Mouse (Mus musculus) frontal cortex, postnatal 36 days (tissue): ENCODE measurements around the gene Atg3.

ENCODE experiments used
- DNase-seq, 2 experiments: peaks; one replicate each; pipeline ENCODE4 v3.0.0; 2022; ENCODE audit warnings: low spot score in 2 of 2

The Atg3 gene

DNA sequence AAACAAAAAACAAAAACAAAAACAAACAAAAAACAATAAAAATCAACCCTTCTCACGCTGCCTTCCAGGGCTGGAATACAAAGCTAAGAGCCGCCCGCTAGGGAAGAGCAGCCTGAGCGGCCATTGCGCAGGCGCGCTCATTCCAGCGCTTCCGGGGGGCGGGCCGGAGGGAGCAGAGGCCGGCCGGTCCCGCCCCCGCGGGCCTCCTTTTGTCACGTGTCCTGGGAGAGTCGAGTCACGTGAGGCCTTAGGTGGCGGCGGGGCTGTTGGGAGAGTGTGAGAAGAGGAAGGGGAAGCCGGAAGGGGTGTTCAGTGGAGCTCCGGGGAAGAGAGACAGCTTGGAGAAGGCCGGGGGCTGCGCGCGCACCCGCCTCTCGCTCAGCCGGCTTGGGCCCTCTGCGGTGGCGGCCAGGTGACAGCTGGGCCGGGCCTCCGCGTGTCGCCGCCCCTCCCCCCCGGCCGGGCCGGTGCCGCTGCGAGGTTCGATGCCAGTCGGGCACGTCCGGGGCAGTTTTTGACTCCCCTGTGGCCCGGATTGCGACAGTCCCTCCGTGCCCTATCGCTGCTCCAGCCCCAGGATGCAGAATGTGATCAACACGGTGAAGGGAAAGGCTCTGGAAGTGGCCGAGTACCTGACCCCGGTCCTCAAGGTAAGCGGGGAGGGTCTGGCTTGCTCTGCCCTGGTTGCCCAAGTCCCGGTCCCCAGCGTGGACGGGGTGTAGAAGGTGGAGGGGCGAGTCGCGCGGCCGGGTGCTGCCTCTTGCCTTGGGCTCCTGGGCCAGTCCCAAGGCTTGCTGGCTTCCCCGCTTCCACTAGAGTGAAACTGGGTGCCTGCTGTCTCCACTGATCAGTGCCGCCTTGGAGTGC, at the start of gene Atg3, which contains the start of gene Slc35a5:
Atg3 (plus strand) TSS at position 264 of the 867 bp plus-strand sequence.
Slc35a5 (minus strand) TSS at position 185 of the 867 bp plus-strand sequence.
- DNase-seq, result peak; percentile 93 to 95

DNA sequence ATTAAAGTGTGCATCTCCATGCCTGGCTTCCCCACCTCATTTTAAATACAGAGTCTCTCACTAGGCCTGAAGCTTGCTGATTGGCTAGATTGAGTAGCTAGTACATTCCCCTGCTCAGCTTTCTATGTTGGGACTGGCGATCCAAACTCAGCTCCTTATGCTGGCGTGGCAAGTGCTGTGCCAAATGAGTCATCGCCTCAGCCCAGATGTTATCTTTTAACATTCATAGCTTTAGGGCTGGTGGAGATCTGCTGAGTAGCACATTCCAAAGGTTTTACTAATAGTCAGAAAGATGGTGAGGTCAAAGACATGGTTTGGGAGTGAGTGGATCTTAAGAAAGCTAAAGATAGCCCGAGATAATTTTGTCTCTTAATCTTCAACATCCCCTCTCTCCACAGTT, 48.1 kb upstream of the Atg3 start:
- peak in 1 of 2 experiments; percentile 38 for DNase-seq

DNA sequence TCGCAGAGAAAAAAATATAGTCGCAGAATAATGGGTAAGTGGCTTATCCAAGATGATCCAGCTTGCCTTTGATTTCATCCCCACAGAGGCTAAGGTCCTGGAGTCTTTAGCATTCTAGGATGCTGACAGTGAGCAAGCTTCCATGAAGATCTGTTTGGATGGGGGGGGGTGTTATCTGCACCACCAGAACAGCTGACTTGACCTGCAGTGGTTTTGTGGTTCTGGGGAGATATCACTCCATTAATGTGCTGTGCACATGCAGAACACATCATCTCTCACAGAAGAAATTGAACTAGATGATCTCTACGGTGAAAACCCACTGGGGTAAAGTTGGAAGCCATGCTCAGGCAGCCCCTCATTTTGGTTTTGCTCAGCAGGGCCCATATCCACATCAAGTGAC, 41.4 kb upstream of the Atg3 start:
- no peak for DNase-seq

DNA sequence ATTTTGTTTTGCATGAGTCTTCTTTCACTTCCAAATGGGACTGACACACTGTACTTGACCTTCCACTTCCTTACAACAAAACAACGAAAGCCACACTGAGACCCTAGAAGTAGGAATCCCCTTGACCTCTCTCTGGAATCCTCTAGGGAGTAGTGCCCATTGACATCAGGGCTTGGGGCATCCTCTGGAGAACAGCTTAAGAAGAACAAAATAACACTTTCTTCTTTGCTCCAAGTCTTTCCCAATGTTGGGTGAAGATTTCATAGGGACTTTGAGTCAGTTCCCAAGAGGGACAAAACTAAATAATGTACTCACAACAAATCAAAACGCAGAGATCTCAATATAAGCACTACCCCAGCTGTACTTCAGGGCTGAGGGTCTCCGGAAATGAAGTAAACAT, 39.8 kb upstream of the Atg3 start:
- DNase-seq, result no peak

DNA sequence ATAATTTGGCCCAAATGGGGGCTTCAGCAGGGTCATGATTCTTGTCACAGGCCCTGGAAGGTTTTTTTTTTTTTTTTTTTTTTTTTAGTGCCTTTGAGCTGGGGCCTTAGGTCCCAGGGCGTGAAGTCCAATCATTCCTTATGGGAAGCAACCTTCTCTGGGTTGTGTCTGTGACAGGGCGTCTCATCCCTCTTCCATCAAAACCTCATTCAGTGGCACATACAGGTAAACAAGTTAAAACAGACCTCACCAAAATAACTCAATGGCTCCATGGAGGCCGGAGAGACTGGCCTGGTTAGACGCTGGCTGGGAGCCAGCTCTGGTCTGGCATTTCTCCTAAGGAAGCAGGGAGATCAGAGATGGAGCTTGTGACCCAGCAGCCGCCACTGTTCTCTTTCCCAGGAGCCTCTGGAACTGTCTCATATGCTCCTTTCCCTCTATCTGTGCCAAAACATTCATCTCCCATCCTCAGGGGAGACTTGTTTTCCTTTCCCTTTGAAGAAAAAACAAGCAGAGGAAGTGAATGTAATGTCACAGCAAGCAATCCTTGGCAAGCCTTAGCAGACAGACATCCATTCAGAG, 37.6 kb upstream of the Atg3 start:
- DNase-seq, result no peak

DNA sequence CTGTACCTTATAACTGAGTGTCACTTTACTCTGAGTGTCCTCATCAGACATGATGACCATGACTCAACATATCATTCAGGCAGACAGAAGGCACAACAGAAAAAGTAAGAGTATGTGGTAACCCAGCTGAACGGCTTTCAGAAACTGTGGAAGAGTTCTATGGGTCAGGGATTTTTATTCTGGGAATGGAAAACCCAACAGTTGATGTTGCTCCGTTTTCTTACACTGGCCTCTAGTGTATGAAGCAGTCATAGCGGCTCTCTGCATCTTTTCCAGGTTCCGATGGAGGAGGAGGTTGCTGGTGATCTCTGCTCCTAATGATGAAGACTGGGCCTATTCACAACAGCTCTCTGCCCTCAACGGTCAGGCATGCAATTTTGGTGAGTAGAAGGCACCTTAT, 36.0 kb upstream of the Atg3 start:
- DNase-seq, result peak; percentile 22 to 44

DNA sequence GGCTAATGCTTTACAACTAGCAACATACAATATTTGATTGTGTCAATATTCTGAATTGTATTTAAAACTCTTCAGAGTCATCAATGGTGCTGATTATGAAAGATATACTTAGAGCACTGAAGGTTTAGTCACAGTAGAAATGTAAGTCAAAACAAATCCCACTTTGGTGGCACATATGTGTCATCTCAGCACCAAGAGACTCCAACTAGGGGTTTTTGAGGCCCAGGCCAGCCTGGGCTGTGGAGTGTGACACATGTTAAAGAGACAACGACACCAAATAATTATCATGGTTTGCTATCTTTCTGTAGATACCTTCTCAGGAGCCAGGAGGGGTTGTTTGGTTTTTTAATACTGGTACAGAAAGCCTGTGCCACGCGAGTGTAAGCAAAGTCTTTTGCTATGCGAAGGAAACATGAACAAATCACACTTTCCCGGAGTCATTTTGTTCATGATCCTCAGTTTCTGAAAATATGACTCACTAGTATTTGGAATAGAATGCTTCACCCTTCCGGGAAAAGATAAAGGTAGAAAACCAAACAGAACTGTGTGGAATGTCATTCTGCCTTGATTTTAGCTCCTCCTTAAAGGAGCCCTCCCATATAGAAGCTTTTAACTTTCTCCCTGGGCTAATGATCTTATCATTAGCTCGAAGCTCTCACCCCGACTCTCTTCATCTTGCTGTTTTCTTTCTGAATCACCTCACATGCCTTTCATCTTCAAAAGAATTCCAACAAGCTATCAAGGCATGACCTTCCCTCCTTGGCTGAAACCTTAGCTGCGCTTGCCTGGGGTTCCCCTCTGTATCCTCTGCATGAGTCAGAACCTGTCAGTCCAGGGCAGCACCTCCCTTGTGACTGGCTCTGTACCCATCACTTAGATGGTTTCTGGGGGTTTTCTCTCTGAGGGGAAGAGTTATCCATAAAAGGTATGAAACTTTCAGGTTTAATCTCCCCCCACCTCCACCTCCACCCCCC, 34.1 kb upstream of the Atg3 start:
- DNase-seq, result no peak

DNA sequence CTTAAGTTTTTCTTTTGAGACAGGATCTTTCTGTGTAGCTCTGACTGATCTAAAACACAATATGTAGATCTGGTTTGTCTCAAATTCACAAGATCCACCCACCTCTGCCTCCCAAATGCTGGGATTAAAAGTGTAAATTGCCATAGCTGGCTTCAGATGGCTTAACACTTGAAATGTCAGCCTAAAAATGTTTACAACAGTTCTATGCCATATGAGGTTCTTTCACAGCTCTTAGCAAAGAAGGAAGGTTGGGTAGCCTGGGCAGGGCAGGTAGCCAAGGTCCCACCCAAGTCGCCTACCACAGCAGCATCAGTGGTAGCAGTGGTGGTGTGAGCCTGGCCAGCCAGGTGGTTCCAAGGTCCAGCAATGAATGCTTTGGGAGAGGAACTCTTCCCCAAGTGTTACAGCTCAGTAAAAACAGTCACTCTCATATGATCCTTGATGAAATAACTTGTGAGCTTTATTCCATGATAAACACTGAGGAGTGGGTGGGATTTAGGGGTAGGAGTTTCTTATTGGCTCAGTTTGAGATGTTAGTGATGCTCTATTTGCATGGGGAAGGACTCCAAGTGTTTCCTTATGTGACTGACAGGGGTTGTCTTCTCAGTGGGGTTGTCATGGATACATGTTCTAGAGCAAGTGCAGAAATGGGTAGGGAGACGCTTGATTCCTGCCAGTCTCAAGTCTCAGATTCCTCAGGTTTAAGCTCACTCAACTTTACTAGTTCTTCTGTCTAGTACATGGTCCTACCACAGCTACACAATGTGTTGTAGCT, 30.5 kb upstream of the Atg3 start:
- DNase-seq, result peak; percentile 58 to 79

DNA sequence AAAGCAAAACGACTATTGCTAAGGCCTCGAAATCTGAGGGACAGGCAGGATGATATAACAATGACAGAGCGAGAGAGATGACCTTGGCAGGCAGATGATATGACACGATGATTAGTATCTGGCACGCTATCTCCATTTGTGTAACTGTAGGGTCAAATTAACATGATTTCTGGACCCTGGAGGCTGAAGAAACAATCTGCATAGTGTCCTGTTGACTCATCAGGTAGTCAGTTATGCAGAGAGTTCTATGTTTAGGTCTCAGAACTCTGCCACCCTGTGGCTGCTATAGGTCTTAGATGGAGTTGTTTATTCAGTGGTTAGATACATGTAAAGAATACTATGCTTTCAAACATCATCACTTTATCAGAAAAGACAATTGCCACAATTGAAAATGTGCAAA, 16.9 kb upstream of the Atg3 start:
- DNase-seq, result no peak

DNA sequence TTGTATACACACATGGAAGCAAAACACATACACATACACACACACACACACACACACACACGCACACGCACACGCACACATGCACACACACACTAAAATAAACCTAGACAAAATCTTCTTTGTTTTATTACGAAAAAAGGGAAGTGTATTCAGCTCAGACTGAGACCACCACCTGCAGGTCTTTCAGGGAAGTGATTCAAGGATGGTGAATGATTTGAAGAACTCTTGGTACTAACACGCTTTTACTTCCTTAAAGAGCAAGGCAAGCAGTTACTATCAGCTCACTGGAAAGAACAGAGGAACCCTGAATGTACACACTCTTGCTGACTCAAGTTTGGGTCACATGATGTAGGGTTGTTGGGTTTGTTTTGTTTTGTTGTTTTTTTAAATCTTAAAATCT, 16.0 kb upstream of the Atg3 start:
- no peak for DNase-seq

DNA sequence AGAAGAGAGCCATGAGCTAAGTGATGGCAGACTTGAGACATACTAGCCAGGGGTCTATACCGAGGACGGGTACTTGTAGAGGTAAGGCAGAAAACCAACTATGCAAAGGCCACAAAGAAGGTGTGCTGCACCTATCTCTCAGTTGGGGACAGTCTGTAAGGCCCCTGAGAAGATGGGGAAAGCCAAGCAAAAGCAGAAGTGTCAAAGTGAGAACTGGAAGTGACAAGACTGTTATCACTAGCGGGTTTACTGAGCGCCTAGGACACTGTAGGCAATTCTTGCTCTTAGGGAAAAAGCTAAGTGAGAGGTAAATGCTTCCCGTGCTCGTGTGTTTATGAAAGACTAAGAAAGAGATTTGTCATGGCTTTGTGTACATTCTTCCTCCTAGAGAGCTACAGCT, 13.5 kb upstream of the Atg3 start:
- no peak for DNase-seq

DNA sequence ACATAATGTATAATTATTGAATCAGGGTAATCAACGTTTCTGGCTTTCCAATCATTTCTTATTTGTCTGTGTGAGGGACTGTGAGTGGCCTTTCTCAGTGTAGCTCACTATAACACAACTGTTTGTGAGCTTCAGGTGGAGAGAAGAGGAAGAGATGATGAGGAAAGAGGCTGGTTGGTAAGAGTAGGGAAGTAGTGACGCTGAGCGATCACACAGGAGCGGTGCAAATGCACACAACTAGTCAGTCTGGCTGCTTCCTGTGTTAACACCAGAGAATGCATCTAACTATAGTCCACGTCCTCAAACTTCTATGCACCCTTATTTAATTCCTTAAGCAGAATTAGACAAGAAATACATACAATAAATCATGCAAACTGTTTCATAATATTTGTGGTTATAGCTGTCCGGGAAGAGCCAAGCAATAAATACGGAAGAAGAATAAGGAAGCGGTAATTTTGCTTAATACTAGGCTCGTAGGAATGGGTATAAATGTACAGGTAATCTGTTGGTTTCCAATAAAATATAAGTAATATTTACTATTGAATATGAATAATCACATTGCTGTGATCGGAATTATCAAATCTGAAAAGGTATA, 10.0 kb upstream of the Atg3 start:
- no peak for DNase-seq

DNA sequence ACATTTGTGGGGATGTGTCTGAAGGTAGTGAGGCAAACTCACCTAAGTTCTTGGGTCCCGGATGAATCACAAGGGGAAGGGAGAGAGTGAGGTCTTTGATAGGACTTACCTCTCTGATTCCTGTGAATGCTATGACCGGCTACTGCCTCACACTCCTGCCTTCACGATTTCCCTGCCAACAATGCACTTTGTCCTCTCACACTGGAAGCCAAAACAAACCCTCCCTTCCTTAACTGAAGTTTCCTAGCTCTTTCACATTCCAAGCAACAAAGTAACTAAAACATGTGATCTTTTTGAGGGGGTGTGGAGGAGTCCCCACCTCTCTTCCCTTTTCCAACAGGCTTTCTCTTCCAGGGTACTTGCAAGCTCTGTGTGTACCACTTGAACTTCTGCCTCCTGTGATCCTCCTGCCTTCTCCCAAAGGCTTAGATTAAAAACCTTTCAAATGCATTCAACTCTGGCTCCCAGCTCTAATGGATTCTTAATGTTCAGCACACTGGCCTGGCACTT, 3.8 kb upstream of the Atg3 start:
- DNase-seq, result no peak

DNA sequence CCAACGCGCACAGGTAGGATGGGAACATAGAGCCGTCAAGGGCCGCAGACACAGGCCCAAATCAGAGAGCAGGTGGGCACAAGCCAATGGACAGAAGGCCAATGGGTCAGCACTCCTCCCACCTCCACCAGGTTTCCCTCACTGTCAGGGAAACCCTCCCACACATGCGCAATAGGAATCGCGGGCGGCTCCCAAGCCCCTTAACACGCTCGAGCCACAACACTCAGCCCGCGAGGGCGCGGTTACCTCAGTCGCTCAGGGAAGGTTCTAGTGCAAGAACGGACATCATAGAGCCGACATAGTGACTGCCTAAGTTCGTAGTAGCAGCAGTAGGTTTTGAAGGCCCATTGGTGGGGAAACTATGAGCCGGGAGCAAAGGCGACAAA, 456 bp upstream of the Atg3 start:
- peak; percentile 65 to 70 for DNase-seq

DNA sequence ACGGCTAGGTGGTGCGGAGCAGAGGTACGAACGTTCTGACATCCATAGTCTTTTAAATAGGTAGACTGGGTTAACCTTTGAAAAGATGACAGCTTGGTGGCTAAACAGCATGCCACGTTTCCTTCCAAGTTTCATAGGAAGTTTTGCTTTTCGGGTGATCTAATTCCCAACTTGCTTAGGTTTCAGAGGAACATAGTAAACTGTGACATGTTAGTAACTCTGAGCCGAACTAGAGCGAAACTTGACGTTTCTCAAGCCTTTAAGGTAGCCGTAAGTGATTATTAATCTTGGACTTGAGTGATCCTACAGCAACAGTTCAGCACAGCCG, 768 bp downstream of the Atg3 start:
- no peak for DNase-seq

DNA sequence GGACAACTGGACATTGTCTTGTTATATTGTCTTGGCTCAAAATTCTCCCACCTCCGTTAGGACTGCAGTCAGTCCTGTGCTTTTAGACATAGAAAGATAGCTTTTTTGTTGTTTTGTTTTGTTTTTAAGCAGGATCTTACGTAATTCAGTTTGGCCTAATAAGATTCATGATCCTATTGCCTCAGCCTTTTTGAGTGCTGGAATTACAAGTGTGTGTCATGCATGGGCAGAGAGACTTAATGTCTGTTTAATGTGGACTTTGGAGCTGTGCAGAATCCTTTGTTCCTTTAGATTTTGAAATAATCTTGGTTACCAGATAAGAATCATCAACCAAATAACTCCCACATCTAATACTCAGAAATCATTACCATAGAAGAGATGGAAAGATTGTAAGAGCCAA, 20.0 kb downstream of the Atg3 start:
- DNase-seq, result no peak

DNA sequence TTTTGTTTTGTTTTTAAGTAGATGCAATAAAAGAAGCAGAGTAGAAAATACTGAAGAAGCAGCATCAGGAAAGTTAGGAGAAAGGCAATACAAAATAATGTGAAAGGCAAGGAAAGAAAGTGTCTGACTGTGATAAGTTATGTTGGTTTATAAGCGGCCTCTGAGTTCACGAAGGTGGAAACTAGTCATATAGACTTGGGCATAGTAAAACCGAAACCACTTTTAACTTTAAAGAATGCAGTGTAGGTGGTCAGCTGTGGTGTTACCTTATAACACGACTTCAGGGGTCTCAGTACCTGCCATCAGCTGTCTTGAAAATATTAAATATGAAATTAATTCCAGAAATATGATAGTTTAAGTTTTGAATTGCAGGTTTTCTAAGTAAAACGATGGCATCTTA, 23.2 kb downstream of the Atg3 start:
- no peak for DNase-seq

DNA sequence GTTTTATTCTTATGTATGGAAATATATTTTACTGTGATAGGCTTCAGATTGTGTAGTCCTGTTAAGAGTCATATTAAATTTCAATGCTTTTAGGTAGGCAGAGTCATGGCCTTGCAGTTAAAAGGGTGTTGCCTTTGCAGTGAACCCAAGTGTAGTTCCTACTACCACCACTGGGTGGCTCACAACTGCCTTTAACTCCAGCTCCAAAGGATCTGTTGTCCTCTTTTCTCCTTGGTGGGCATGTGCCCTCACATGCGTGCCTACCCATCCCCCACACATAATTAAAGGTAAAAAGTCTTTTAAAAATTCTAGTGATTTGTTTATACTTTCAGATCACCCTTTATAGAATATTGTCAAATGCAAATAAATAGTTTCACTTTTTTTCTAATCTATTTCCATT, 34.0 kb downstream of the Atg3 start:
- peak; percentile 63 to 81 for DNase-seq

DNA sequence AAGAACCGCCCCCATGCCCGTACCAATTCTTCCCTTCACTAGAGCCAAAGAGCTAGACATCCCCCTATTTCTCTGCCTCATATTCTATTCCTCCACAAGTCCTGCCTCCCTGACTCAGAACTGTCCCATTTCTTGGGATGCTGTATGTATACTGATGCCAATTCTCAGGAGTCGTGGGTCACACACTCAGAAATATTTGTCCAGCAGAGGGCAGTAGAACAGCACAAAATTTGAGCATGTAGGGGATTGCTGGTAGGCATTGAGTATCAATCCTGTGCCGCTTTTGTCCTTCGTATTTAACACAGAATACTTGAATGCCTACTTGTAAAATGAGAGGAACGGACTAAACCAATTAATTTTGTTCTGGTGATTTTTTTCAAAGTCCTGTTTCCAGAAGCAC, 38.2 kb downstream of the Atg3 start:
- peak; percentile 47 to 74 for DNase-seq

DNA sequence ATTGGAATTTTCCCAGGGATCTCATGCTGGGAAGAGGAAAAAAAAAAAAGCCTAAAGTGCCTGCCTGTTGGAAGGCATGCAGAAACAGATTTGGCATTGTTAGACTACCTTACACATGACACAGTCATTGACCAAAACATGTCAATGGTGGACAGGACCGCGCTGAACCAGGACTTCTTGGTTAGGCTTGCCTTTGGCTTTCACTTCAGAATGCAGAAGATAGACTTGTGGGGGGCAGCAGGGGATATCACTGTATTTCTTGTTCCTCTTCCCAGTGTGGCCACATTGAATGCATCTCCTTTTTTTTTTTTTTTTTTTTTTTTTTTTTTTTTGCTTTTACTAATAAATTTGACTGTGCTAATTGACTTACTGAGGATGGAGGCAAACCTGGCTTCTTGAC, 42.8 kb downstream of the Atg3 start:
- DNase-seq, result no peak

DNA sequence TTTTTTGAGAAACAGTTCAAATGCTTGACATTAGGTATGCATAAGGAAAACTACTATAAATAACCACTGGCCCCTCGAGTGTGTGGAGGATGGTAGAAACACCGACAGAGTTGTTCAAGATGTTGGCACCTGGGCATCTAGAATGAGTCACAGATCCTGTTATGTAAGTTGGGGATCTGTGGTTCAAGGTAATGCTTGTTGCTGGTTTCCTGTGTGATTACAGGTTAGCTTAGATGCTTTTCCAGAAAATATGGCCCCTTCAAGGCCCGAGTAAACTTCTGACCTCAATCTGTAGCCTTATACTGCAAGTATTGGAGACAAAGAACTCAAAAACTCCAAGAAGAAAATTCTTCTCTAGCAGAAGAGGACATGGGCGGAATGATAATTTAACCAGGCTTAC, 45.9 kb downstream of the Atg3 start:
- DNase-seq, result no peak
